Mouse (Mus musculus) MEL (cell line): ENCODE data around the gene Cdhr5. TPM values are rescaled to one million over a fixed set of nuclear protein-coding genes. Genes with fewer than 3 reads are reported as not detected.

ENCODE experiments used
- DNase-seq: peaks from one replicate; pipeline ENCODE4 v3.0.0; 2011; ENCODE audit warnings: low read depth, low spot score
- H3K27ac ChIP-seq: 2 replicates; pipeline ENCODE4 v1.5.1; 2012; ENCODE audit warnings: low read depth, mild to moderate bottlenecking, control low read depth, low read length, moderate library complexity; ENCODE audit not compliant: control insufficient read depth
- H3K27me3 ChIP-seq, 2 experiments: fragments of 150-350 bp in 1 of 2; sonication (generic) in 1 of 2; 2 replicates each; pipeline ENCODE4 v1.6.1; 2012; ENCODE audit warnings: low read length in 2 of 2, mild to moderate bottlenecking in 2 of 2, improper control_type of control experiment in 1 of 2, moderate library complexity in 1 of 2; ENCODE audit not compliant: insufficient read depth in 2 of 2, control insufficient read depth in 1 of 2
- H3K36me3 ChIP-seq, 2 experiments: 2 replicates each; pipeline ENCODE4 v1.6.1; 2012 to 2014; ENCODE audit warnings: low read length in 2 of 2, improper control_type of control experiment in 1 of 2, inconsistent platforms in 1 of 2, mild to moderate bottlenecking in 1 of 2; ENCODE audit not compliant: insufficient read depth in 2 of 2, control insufficient read depth in 1 of 2
- H3K4me1 ChIP-seq, 2 experiments: fragments of 150-350 bp in 1 of 2; sonication (generic) in 1 of 2; 2 replicates each; pipeline ENCODE4 v1.6.1; 2012; ENCODE audit warnings: low read length in 2 of 2, improper control_type of control experiment in 1 of 2, mild to moderate bottlenecking in 1 of 2; ENCODE audit not compliant: insufficient read depth in 2 of 2, control insufficient read depth in 1 of 2
- H3K4me3 ChIP-seq, 2 experiments: fragments of 150-350 bp in 1 of 2; sonication (generic) in 1 of 2; 2 replicates each; pipeline ENCODE4 v1.5.1; 2012; ENCODE audit warnings: low read depth in 2 of 2, low read length in 2 of 2, mild to moderate bottlenecking in 2 of 2, moderate library complexity in 2 of 2, control low read depth in 1 of 2, improper control_type of control experiment in 1 of 2; ENCODE audit not compliant: control insufficient read depth in 1 of 2, insufficient read depth in 1 of 2
- H3K79me2 ChIP-seq: 2 replicates; pipeline ENCODE4 v1.6.1; 2012; ENCODE audit warnings: mild to moderate bottlenecking, low read length, moderate library complexity; ENCODE audit not compliant: control insufficient read depth, poor library complexity, insufficient read depth
- H3K9ac ChIP-seq: 2 replicates; pipeline ENCODE4 v1.6.1; 2012; ENCODE audit warnings: low read depth, mild to moderate bottlenecking, control low read depth, low read length, moderate library complexity; ENCODE audit not compliant: control insufficient read depth, poor library complexity, severe bottlenecking
- H3K9me3 ChIP-seq: fragments of 150-350 bp; sonication (generic); replicated peaks from 2 replicates; pipeline ENCODE4 v1.6.1; 2012; ENCODE audit warnings: mild to moderate bottlenecking, low read length, improper control_type of control experiment, moderate library complexity; ENCODE audit not compliant: insufficient read depth
- BHLHE40 ChIP-seq: IDR thresholded peaks from 2 replicates; pipeline ENCODE4 v1.6.1; 2012; ENCODE audit warnings: low read depth, mild to moderate bottlenecking, inconsistent platforms, low read length, improper control_type of control experiment, borderline replicate concordance
- CHD1 ChIP-seq: IDR thresholded peaks from 2 replicates; pipeline ENCODE4 v1.6.1; 2012; ENCODE audit warnings: low read depth, mild to moderate bottlenecking, inconsistent platforms, low read length, improper control_type of control experiment
- CTCF ChIP-seq, 3 experiments: IDR thresholded peaks in 2 of 3; conservative IDR thresholded peaks in 1 of 3; 2 replicates each; pipeline ENCODE4 v1.5.1; 2011 to 2012; ENCODE audit warnings: low read length in 3 of 3, low read depth in 2 of 3, mild to moderate bottlenecking in 2 of 3, improper control_type of control experiment in 1 of 3, inconsistent platforms in 1 of 3, mixed read lengths in 1 of 3, moderate library complexity in 1 of 3; ENCODE audit not compliant: control insufficient read depth in 1 of 3, insufficient read depth in 1 of 3, poor library complexity in 1 of 3, severe bottlenecking in 1 of 3
- ELF1 ChIP-seq: IDR thresholded peaks from 2 replicates; pipeline ENCODE4 v1.6.1; 2014; ENCODE audit warnings: low read depth, mild to moderate bottlenecking, inconsistent platforms, low read length, improper control_type of control experiment, moderate library complexity
- GABPA ChIP-seq: IDR thresholded peaks from 2 replicates; pipeline ENCODE4 v1.6.1; 2012; ENCODE audit warnings: low read depth, mild to moderate bottlenecking, inconsistent platforms, low read length, improper control_type of control experiment, moderate library complexity
- GATA1 ChIP-seq: IDR thresholded peaks from 2 replicates; pipeline ENCODE4 v1.6.1; 2011; ENCODE audit warnings: low read depth, low read length, improper control_type of control experiment
- MAZ ChIP-seq: IDR thresholded peaks from 2 replicates; pipeline ENCODE4 v1.6.1; 2012; ENCODE audit warnings: low read depth, mild to moderate bottlenecking, inconsistent platforms, low read length, improper control_type of control experiment
- MEF2A ChIP-seq: IDR thresholded peaks from 2 replicates; pipeline ENCODE4 v1.6.1; 2014; ENCODE audit warnings: low read depth, mild to moderate bottlenecking, inconsistent platforms, low read length, improper control_type of control experiment; ENCODE audit not compliant: poor library complexity, insufficient replicate concordance, severe bottlenecking; ENCODE audit errors: extremely low read depth
- MYC ChIP-seq: IDR thresholded peaks from 2 replicates; pipeline ENCODE4 v1.6.1; 2011; ENCODE audit warnings: low read depth, mild to moderate bottlenecking, low read length, improper control_type of control experiment, moderate library complexity
- NRF1 ChIP-seq: IDR thresholded peaks from 2 replicates; pipeline ENCODE4 v1.6.1; 2014; ENCODE audit warnings: low read depth, mild to moderate bottlenecking, inconsistent platforms, low read length, improper control_type of control experiment, moderate library complexity; ENCODE audit not compliant: poor library complexity, insufficient read depth, severe bottlenecking
- POLR2AphosphoS2 ChIP-seq: IDR thresholded peaks from 2 replicates; pipeline ENCODE4 v1.6.1; 2011; ENCODE audit warnings: low read length, improper control_type of control experiment
- POLR2AphosphoS5 ChIP-seq: IDR thresholded peaks from 2 replicates; pipeline ENCODE4 v1.6.1; 2012; ENCODE audit warnings: low read depth, borderline replicate concordance, mild to moderate bottlenecking, inconsistent platforms, low read length, moderate library complexity, mixed read lengths
- RCOR1 ChIP-seq: IDR thresholded peaks from 2 replicates; pipeline ENCODE4 v1.6.1; 2012; ENCODE audit warnings: low read depth, mild to moderate bottlenecking, inconsistent platforms, low read length, improper control_type of control experiment
- SIN3A ChIP-seq: IDR thresholded peaks from 2 replicates; pipeline ENCODE4 v1.6.1; 2012; ENCODE audit warnings: low read length, improper control_type of control experiment, inconsistent platforms
- SMC3 ChIP-seq: IDR thresholded peaks from 2 replicates; pipeline ENCODE4 v1.6.1; 2011; ENCODE audit warnings: low read depth, low read length, improper control_type of control experiment
- TAL1 ChIP-seq: IDR thresholded peaks from 2 replicates; pipeline ENCODE4 v1.6.1; 2012; ENCODE audit warnings: mild to moderate bottlenecking, inconsistent platforms, low read length, moderate library complexity, mixed read lengths
- TBP ChIP-seq: IDR thresholded peaks from 2 replicates; pipeline ENCODE4 v1.8.0; 2011; ENCODE audit warnings: low read depth, low read length, improper control_type of control experiment
- USF1 ChIP-seq: IDR thresholded peaks from 2 replicates; pipeline ENCODE4 v1.6.1; 2014; ENCODE audit warnings: low read depth, mild to moderate bottlenecking, inconsistent platforms, low read length, improper control_type of control experiment, moderate library complexity
- USF2 ChIP-seq, 2 experiments: IDR thresholded peaks; 2 replicates each; pipeline ENCODE4 v1.6.1; 2011 to 2012; ENCODE audit warnings: improper control_type of control experiment in 2 of 2, low read length in 2 of 2, borderline replicate concordance in 1 of 2, inconsistent platforms in 1 of 2, low read depth in 1 of 2, mild to moderate bottlenecking in 1 of 2; ENCODE audit not compliant: insufficient read depth in 1 of 2
- ZC3H11A ChIP-seq: IDR thresholded peaks from 2 replicates; pipeline ENCODE4 v1.6.1; 2012; ENCODE audit warnings: low read depth, mild to moderate bottlenecking, inconsistent platforms, low read length, improper control_type of control experiment
- polyA plus RNA-seq, 2 experiments: library from polyadenylated mRNA; stranded (reverse) in 1 of 2; unstranded in 1 of 2; fragments of >175 nt in 1 of 2; fragments of >200 nt in 1 of 2; gene quantifications; 2 replicates each; pipeline versions ENCODE4 v1.2.1 to v1.2.4; 2012; ENCODE audit warnings: low replicate concordance in 2 of 2, low read depth in 1 of 2; ENCODE audit not compliant: insufficient read length in 2 of 2, insufficient read depth in 1 of 2, missing spikeins in 1 of 2
- total RNA-seq: library from RNA; depleted of rRNA; stranded (reverse); fragments of 300-350 nt; gene quantifications from 2 replicates; pipeline ENCODE4 v1.2.3, GENCODE M21; 2012

Gene Cdhr5
- total and polyA plus RNA-seq, 3 experiments: not detected

GRCm38 (mm10) chr7:141231551-141231950, 45.0 kb downstream of the Cdhr5 start:
- Histone ChIP-seq H3K4me3 (no peak overlapping the region), H3K27me3 (no peaks in the 10 kb centered on the region), H3K27ac (no peak overlapping the region), H3K79me2 (peaks cover 37% of the 10 kb centered on the region), H3K36me3 (peaks cover 11 to 26% of the 10 kb centered on the region in 2 experiments; a peak in 3 of 4 replicates), H3K4me1 (peaks cover 4 to 12% of the 10 kb centered on the region in 2 experiments; a peak in 2 of 4 replicates), H3K9ac (no peak overlapping the region), H3K9me3 (no peaks in the 10 kb centered on the region)
- DNase-seq: no peak
- TF ChIP-seq MYC (no peak), NRF1 (no peak), SIN3A (no peak), USF2 (IDR thresholded peaks at IDR 0.05; ENCODE audit: borderline replicate concordance in 1 of 2, insufficient read depth in 1 of 2, low read depth in 1 of 2, low read length in 2 of 2) (no peak), USF1 (no peak), BHLHE40 (no peak), GATA1 (no peak), CTCF (IDR thresholded peaks at IDR 0.05 in 2 of 3, conservative IDR thresholded peaks at IDR 0.05 in 1 of 3; ENCODE audit: control insufficient read depth in 1 of 3, insufficient read depth in 1 of 3, low read depth in 2 of 3, low read length in 3 of 3, poor library complexity in 1 of 3, severe bottlenecking in 1 of 3) (no peak), GABPA (no peak), POLR2AphosphoS2 (no peak), MAZ (no peak)

DNA sequence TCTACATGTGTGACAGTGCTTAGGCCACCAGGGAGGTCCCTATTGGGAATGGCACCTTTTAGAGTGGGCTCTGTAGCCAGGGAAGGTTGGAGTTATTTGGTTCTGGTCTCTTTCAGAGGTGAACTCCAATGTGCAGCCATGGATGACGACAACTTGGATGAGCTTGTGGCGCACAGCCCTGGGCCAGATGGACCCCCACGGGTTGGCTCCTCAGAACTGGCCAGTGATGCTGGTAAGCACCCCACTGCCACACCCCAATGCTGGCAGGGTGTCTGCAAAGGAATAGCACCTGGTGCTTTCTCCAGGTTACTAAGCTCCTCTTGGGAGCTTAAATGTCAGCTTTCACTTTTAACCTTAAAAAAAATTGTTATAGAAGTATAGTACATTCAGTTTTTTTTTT, 45.5 kb downstream of the Cdhr5 start:
- Histone ChIP-seq H3K27ac (no peak overlapping the region), H3K9ac (no peak overlapping the region), H3K9me3 (no peaks in the 10 kb centered on the region)
- DNase-seq: no peak
- TF ChIP-seq MAZ (no peak), ELF1 (no peak), MEF2A (no peak)
- TF ChIP-seq, all 39 proteins: peak for 0
- Histone ChIP-seq H3K36me3 (peaks cover 11 to 26% of the 10 kb centered on the region in 2 experiments; a peak in 3 of 4 replicates), H3K4me1 (peaks cover 4 to 12% of the 10 kb centered on the region in 2 experiments; a peak in 2 of 4 replicates), H3K79me2 (peaks cover 37% of the 10 kb centered on the region), H3K4me3 (no peak overlapping the region), H3K27me3 (no peaks in the 10 kb centered on the region)

DNA sequence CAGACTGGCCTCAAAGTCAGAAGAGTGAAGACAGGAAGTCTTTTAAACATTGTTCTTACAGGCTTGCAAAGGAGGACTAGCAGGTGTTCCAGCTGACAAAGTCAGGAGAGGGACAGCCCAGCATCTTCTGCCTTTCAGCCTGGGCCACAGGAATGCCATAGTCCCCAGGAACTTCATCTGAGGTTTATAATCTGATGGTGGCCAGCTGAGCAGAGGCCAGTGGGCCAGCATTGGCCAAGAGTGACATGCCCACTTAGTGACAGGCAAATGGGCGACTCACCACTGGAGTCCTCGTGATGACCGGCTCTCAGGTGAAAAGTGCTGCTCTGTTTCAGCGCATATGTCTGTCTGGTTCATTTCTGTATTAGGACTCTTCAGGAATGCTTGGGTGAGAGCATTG, 46.0 kb downstream of the Cdhr5 start:
- DNase-seq: no peak
- H3K9me3 ChIP-seq: no peaks in the 10 kb centered on the region
- no peaks in the 10 kb centered on the region for H3K27me3 ChIP-seq
- H3K4me3 ChIP-seq: no peak overlapping the region
- H3K4me1 ChIP-seq: peaks cover 4 to 12% of the 10 kb centered on the region in 2 experiments; a peak in 2 of 4 replicates
- peaks cover 11 to 25% of the 10 kb centered on the region in 2 experiments; a peak in 3 of 4 replicates for H3K36me3 ChIP-seq
- H3K27ac ChIP-seq: no peak overlapping the region
- no peak for TF ChIP-seq RCOR1
- TF ChIP-seq CHD1: no peak
- TF ChIP-seq TBP: no peak
- no peak for TF ChIP-seq ZC3H11A
- no peak for TF ChIP-seq POLR2AphosphoS5
- TF ChIP-seq ELF1: no peak
- no peak for TF ChIP-seq SMC3
- TF ChIP-seq POLR2AphosphoS2: no peak
- no peak for TF ChIP-seq TAL1
- TF ChIP-seq GATA1: no peak
- TF ChIP-seq, all 39 proteins: peak for 0
- H3K9ac ChIP-seq: peak overlapping the region; percentile 21
- peaks cover 37% of the 10 kb centered on the region for H3K79me2 ChIP-seq
